12 mouse cellular contexts compared by ENCODE assay signal in the genomic region with DNA sequence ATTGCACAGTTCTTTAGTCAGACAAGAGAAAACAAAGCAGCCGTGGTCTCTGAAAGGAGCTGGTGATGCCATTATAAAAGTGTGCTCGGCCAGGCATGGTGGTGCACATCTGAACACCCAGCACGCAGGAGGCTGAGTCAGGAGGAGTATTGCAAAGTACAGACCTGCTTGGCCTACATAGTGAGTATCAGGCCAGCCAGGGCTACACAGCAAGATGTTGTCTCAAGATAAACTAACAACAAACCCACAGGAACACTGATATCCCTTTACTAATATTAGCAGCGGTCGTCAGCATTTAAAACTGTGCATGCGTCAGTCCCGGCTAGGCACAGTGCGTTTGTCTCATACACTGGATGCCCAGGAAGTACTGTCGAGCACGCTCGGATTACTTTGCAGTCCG.
"Had no signal": no experiment of that assay in that cellular context is flagged by ENCODE, and none has a peak within 500 bp of the region (broad histone marks: within the 10 kb centered on the region; RNA-seq: fewer than 3 reads in every experiment).

No protein-coding gene starts in this region.

- H3K36me3 ChIP-seq: intestine, embryonic 15.5 days; kidney, embryonic 15.5 days; limb, embryonic 15.5 days; midbrain, embryonic 13.5 days; stomach, embryonic 15.5 days had no signal

- H3K4me3 ChIP-seq: intestine, embryonic 15.5 days; kidney, embryonic 15.5 days; limb, embryonic 15.5 days; midbrain, embryonic 13.5 days; stomach, embryonic 15.5 days had no signal

- H3K9me3 ChIP-seq: intestine, embryonic 15.5 days; kidney, embryonic 15.5 days; limb, embryonic 15.5 days; midbrain, embryonic 13.5 days; stomach, embryonic 15.5 days had no signal

- H3K9ac ChIP-seq: intestine, embryonic 15.5 days; kidney, embryonic 15.5 days; limb, embryonic 15.5 days; midbrain, embryonic 13.5 days; stomach, embryonic 15.5 days had no signal

- H3K27me3 ChIP-seq: intestine, embryonic 15.5 days; kidney, embryonic 15.5 days; limb, embryonic 15.5 days; midbrain, embryonic 13.5 days; stomach, embryonic 15.5 days had no signal

- DNase-seq: kidney, adult 2 months; kidney, postnatal 36 days; lung, adult 18-20 months; lung, postnatal 36 days; right cerebral cortex, postnatal 14 days; thymus, postnatal 4 days had no signal

- ATAC-seq: intestine, embryonic 15.5 days; lung, postnatal 0 days; midbrain, embryonic 13.5 days had no signal

- H3K4me2 ChIP-seq: intestine, embryonic 15.5 days; kidney, embryonic 15.5 days; limb, embryonic 15.5 days; midbrain, embryonic 13.5 days; stomach, embryonic 15.5 days had no signal

- H3K4me1 ChIP-seq: intestine, embryonic 15.5 days; kidney, embryonic 15.5 days; limb, embryonic 15.5 days; stomach, embryonic 15.5 days had no signal

- H3K27ac ChIP-seq: intestine, embryonic 15.5 days; kidney, embryonic 15.5 days; limb, embryonic 15.5 days; midbrain, embryonic 13.5 days; stomach, embryonic 15.5 days had no signal
